Mouse (Mus musculus) fat pad, adult 2 months (tissue): ENCODE data around the gene Slc4a4.

Source experiments
- DNase-seq: peaks from one replicate; pipeline ENCODE4 v3.0.0-alpha.2; 2011; ENCODE audit warnings: low read depth, low spot score; ENCODE audit errors: extremely low read depth

The Slc4a4 gene

GRCm38 (mm10) chr5:88886668-88887555 lies at the start of gene Slc4a4:
TSS of gene Slc4a4 (plus strand) at chr5:88886818.
- DNase-seq, result no peak

- no peak for DNase-seq
Measured at GRCm38 (mm10) chr5:88840080-88840798, 46.4 kb upstream of the Slc4a4 start.

- no peak for DNase-seq
Measured at GRCm38 (mm10) chr5:88857311-88857710, 29.3 kb upstream of the Slc4a4 start.

- no peak for DNase-seq
Measured at GRCm38 (mm10) chr5:88857801-88858200, 28.8 kb upstream of the Slc4a4 start.

GRCm38 (mm10) chr5:88858226-88858625 lies 28.4 kb upstream of the Slc4a4 start:
- no peak for DNase-seq

- DNase-seq, result no peak
Measured at GRCm38 (mm10) chr5:88862163-88862562, 24.5 kb upstream of the Slc4a4 start.

GRCm38 (mm10) chr5:88862794-88863193 lies 23.8 kb upstream of the Slc4a4 start:
- DNase-seq, result no peak

- no peak for DNase-seq
Measured at GRCm38 (mm10) chr5:88884101-88884500, 2.5 kb upstream of the Slc4a4 start.

GRCm38 (mm10) chr5:88885503-88885902 lies 1.1 kb upstream of the Slc4a4 start:
- peak; percentile 5 for DNase-seq

GRCm38 (mm10) chr5:88885944-88886343 lies 674 bp upstream of the Slc4a4 start:
- DNase-seq, result no peak

GRCm38 (mm10) chr5:88886349-88886667 lies 310 bp upstream of the Slc4a4 start:
- DNase-seq, result no peak

GRCm38 (mm10) chr5:88887556-88888412 lies 1.2 kb downstream of the Slc4a4 start:
- DNase-seq, result no peak

GRCm38 (mm10) chr5:88888413-88888700 lies 1.7 kb downstream of the Slc4a4 start:
- no peak for DNase-seq

GRCm38 (mm10) chr5:88889326-88889725 lies 2.7 kb downstream of the Slc4a4 start:
- DNase-seq, result no peak

GRCm38 (mm10) chr5:88890146-88890545 lies 3.5 kb downstream of the Slc4a4 start:
- no peak for DNase-seq

GRCm38 (mm10) chr5:88896574-88896973 lies 10.0 kb downstream of the Slc4a4 start:
- DNase-seq, result no peak

GRCm38 (mm10) chr5:88903111-88903510 lies 16.5 kb downstream of the Slc4a4 start:
- DNase-seq, result no peak

- DNase-seq, result no peak
Measured at GRCm38 (mm10) chr5:88903526-88903925, 16.9 kb downstream of the Slc4a4 start.

- DNase-seq, result no peak
Measured at GRCm38 (mm10) chr5:88904841-88905240, 18.2 kb downstream of the Slc4a4 start.

GRCm38 (mm10) chr5:88907615-88908014 lies 21.0 kb downstream of the Slc4a4 start:
- no peak for DNase-seq

GRCm38 (mm10) chr5:88912629-88913028 lies 26.0 kb downstream of the Slc4a4 start:
- no peak for DNase-seq

- no peak for DNase-seq
Measured at GRCm38 (mm10) chr5:88915082-88915481, 28.5 kb downstream of the Slc4a4 start.
